Mouse (Mus musculus) forebrain, embryonic 16.5 days (tissue): ENCODE results near the gene Naaladl2. TPM values are rescaled to one million over a fixed set of nuclear protein-coding genes. Genes with fewer than 3 reads are reported as not detected.

ENCODE experiments used
- ATAC-seq: fragments of 200-750 bp; cut with Nextera tagmentation; 2 replicates; pipeline ENCODE4 v1.8.0; 2017; ENCODE audit warnings: mild to moderate bottlenecking, moderate library complexity
- H3K27ac ChIP-seq: fragments of 300-500 bp; sonication (generic); 2 replicates; pipeline ENCODE4 v1.5.1; 2014; ENCODE audit warnings: low read length, control low read depth
- H3K27me3 ChIP-seq: fragments of 300-500 bp; sonication (generic); replicated peaks from 2 replicates; pipeline ENCODE4 v1.6.1; 2014; ENCODE audit warnings: low read length; ENCODE audit not compliant: control insufficient read depth, insufficient read depth
- H3K36me3 ChIP-seq: fragments of 300-500 bp; sonication (generic); 2 replicates; pipeline ENCODE4 v1.6.1; 2014; ENCODE audit not compliant: control insufficient read depth, insufficient read depth
- H3K4me1 ChIP-seq: fragments of 300-500 bp; sonication (generic); replicated peaks from 2 replicates; pipeline ENCODE4 v1.6.1; 2014; ENCODE audit warnings: low read length; ENCODE audit not compliant: control insufficient read depth, insufficient read depth
- H3K4me2 ChIP-seq: fragments of 300-500 bp; sonication (generic); 2 replicates; pipeline ENCODE4 v1.6.1; 2014; ENCODE audit warnings: mild to moderate bottlenecking, low read length, control low read depth
- H3K4me3 ChIP-seq: fragments of 300-500 bp; sonication (generic); replicated peaks from 2 replicates; pipeline ENCODE4 v1.5.1; 2014; ENCODE audit warnings: mild to moderate bottlenecking, low read length, control low read depth
- H3K9ac ChIP-seq: fragments of 300-500 bp; sonication (generic); replicated peaks from 2 replicates; pipeline ENCODE4 v1.6.1; 2014; ENCODE audit warnings: low read depth, low read length, control low read depth
- H3K9me3 ChIP-seq: fragments of 300-500 bp; sonication (generic); 2 replicates; pipeline ENCODE4 v1.6.1; 2016; ENCODE audit warnings: low read length; ENCODE audit not compliant: control insufficient read depth
- WGBS: fragments of 180-500 bp; shearing (Covaris S2); extraction: QIAGEN DNeasy Blood & Tissue Kit; methylation state at CpG from one replicate; pipeline ENCODE4 v1.1.7; 2014; 5-methylcytosine and 5-hydroxymethylcytosine counted together
- polyA plus RNA-seq: library from polyadenylated mRNA; unstranded; fragments of >200 nt; fragmentation: Nextera tagmentation; extraction: Ambion mirVana; gene quantifications from 2 replicates; pipeline ENCODE4 v1.2.1, GENCODE M21; 2015

The Naaladl2 gene
- polyA plus RNA-seq, 1 experiment from 2014 or later = 0.10 TPM

GRCm38 (mm10) chr3:24872254-24872653, 271.8 kb downstream of the Naaladl2 start:
- no peak for ATAC-seq
- no peak overlapping the region for H3K9ac ChIP-seq
- no peak overlapping the region for H3K27ac ChIP-seq
- H3K36me3 ChIP-seq = no peaks in the 10 kb centered on the region
- no peaks in the 10 kb centered on the region for H3K9me3 ChIP-seq
- H3K4me2 ChIP-seq = no peak overlapping the region
- no peaks in the 10 kb centered on the region for H3K4me1 ChIP-seq
- no peak overlapping the region for H3K4me3 ChIP-seq
- no peaks in the 10 kb centered on the region for H3K27me3 ChIP-seq
- WGBS = 88% methylated on average over 1 of the region's 1 CpGs

- WGBS = 90% methylated on average over 2 of the region's 2 CpGs
- Histone ChIP-seq H3K9ac (no peak overlapping the region), H3K27me3 (no peaks in the 10 kb centered on the region), H3K4me3 (no peak overlapping the region), H3K27ac (no peak overlapping the region), H3K4me2 (no peak overlapping the region), H3K9me3 (no peaks in the 10 kb centered on the region), H3K4me1 (no peaks in the 10 kb centered on the region), H3K36me3 (no peaks in the 10 kb centered on the region)
- no peak for ATAC-seq
Observed at GRCm38 (mm10) chr3:24852936-24853335, 291.1 kb downstream of the Naaladl2 start.

- 92% methylated on average over 2 of the region's 2 CpGs for WGBS
- Histone ChIP-seq H3K9me3 (no peaks in the 10 kb centered on the region), H3K4me2 (no peak overlapping the region), H3K27me3 (no peaks in the 10 kb centered on the region), H3K4me3 (no peak overlapping the region), H3K36me3 (no peaks in the 10 kb centered on the region), H3K4me1 (no peaks in the 10 kb centered on the region), H3K9ac (no peak overlapping the region), H3K27ac (no peak overlapping the region)
- no peak for ATAC-seq
Observed at GRCm38 (mm10) chr3:24796739-24797138, 347.3 kb downstream of the Naaladl2 start.

- 87% methylated on average over 1 of the region's 1 CpGs for WGBS
- no peaks in the 10 kb centered on the region for H3K27me3 ChIP-seq
- ATAC-seq = no peak
- H3K9me3 ChIP-seq = no peaks in the 10 kb centered on the region
- H3K4me3 ChIP-seq = no peak overlapping the region
- H3K9ac ChIP-seq = no peak overlapping the region
- H3K27ac ChIP-seq = no peak overlapping the region
- H3K4me2 ChIP-seq = no peak overlapping the region
- H3K36me3 ChIP-seq = no peaks in the 10 kb centered on the region
- H3K4me1 ChIP-seq = no peaks in the 10 kb centered on the region
Observed at GRCm38 (mm10) chr3:24787451-24788148, 356.5 kb downstream of the Naaladl2 start.

GRCm38 (mm10) chr3:24784108-24784507, 360.0 kb downstream of the Naaladl2 start:
- Histone ChIP-seq H3K9ac (no peak overlapping the region), H3K4me3 (no peak overlapping the region), H3K9me3 (no peaks in the 10 kb centered on the region), H3K4me2 (no peak overlapping the region), H3K36me3 (no peaks in the 10 kb centered on the region), H3K27ac (no peak overlapping the region), H3K4me1 (no peaks in the 10 kb centered on the region), H3K27me3 (no peaks in the 10 kb centered on the region)
- 92% methylated on average over 3 of the region's 3 CpGs for WGBS
- ATAC-seq = no peak

- Histone ChIP-seq H3K27me3 (no peaks in the 10 kb centered on the region), H3K9ac (no peak overlapping the region), H3K36me3 (no peaks in the 10 kb centered on the region), H3K4me2 (no peak overlapping the region), H3K27ac (no peak overlapping the region), H3K4me3 (no peak overlapping the region), H3K9me3 (no peaks in the 10 kb centered on the region), H3K4me1 (no peaks in the 10 kb centered on the region)
- no peak for ATAC-seq
- 83% methylated on average over 7 of the region's 7 CpGs for WGBS
Observed at GRCm38 (mm10) chr3:24783462-24783829, 360.6 kb downstream of the Naaladl2 start.

- no peak for ATAC-seq
Observed at GRCm38 (mm10) chr3:24782784-24783461, 361.1 kb downstream of the Naaladl2 start.

GRCm38 (mm10) chr3:24781687-24782086, 362.4 kb downstream of the Naaladl2 start:
- WGBS = 95% methylated on average over 2 of the region's 2 CpGs
- H3K4me2 ChIP-seq = no peak overlapping the region
- H3K9me3 ChIP-seq = no peaks in the 10 kb centered on the region
- no peak overlapping the region for H3K4me3 ChIP-seq
- H3K36me3 ChIP-seq = no peaks in the 10 kb centered on the region
- no peaks in the 10 kb centered on the region for H3K27me3 ChIP-seq
- no peak for ATAC-seq
- no peaks in the 10 kb centered on the region for H3K4me1 ChIP-seq
- no peak overlapping the region for H3K9ac ChIP-seq
- H3K27ac ChIP-seq = no peak overlapping the region

More at GRCm38 (mm10) chr3:24782784-24783461, 361.1 kb downstream of the Naaladl2 start:
- H3K4me2 ChIP-seq = no peak overlapping the region
- no peaks in the 10 kb centered on the region for H3K4me1 ChIP-seq
- H3K9me3 ChIP-seq = no peaks in the 10 kb centered on the region
- no peak overlapping the region for H3K4me3 ChIP-seq
- H3K36me3 ChIP-seq = no peaks in the 10 kb centered on the region
- no peak overlapping the region for H3K9ac ChIP-seq
- H3K27ac ChIP-seq = no peak overlapping the region
- WGBS = 76% methylated on average over 10 of the region's 10 CpGs
- no peaks in the 10 kb centered on the region for H3K27me3 ChIP-seq

GRCm38 (mm10) chr3:24778416-24778815, 365.6 kb downstream of the Naaladl2 start:
- no peaks in the 10 kb centered on the region for H3K9me3 ChIP-seq
- no peaks in the 10 kb centered on the region for H3K27me3 ChIP-seq
- no peak overlapping the region for H3K27ac ChIP-seq
- no peaks in the 10 kb centered on the region for H3K36me3 ChIP-seq
- no peak overlapping the region for H3K4me2 ChIP-seq
- no peak for ATAC-seq
- H3K4me1 ChIP-seq = no peaks in the 10 kb centered on the region
- H3K9ac ChIP-seq = no peak overlapping the region
- no peak overlapping the region for H3K4me3 ChIP-seq
